Comparison of ENCODE assay signal across 31 mouse cellular contexts in the genomic region with DNA sequence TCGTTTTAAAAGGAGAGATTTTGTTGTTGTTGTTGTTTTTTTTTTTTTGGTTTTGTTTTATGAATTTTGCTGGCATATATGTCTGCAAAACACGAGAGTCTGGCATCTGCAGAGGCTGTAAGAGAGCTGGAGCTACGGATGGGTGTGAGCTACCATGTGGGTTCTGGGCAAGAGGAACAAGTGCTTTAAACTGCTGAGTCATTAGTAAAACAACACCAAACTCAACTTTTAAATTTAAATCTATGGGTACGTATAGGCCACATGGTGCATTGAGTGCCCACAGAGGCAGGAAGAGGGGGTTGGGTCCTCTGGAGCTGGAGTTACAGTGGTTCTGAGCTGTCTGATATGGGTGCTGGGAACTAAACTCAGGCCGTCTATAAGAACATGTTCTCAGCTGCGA. TPM values are rescaled to one million over a fixed set of nuclear protein-coding genes. Genes with fewer than 3 reads are reported as not detected.
DNase-seq lines count a peak whose midpoint lies in the region; ATAC-seq lines count a peak whose summit lies in the region.
"Had no signal": no experiment of that assay in that cellular context is flagged by ENCODE, and none has a peak within 500 bp of the region (broad histone marks: within the 10 kb centered on the region; RNA-seq: fewer than 3 reads in every experiment).

No protein-coding gene starts in this region.

- H3K4me2 ChIP-seq in kidney, embryonic 14.5 days (replicated peaks; ENCODE audit: low read depth, low read length): no peak overlapping the region
- H3K4me2 ChIP-seq: embryonic facial prominence, embryonic 13.5 days; forebrain, embryonic 12.5 days; forebrain, embryonic 15.5 days; heart, embryonic 11.5 days; hindbrain, embryonic 12.5 days; hindbrain, embryonic 15.5 days had no signal

- H3K9ac ChIP-seq in kidney, embryonic 14.5 days (ENCODE audit: low read depth, low read length): no peak overlapping the region
- H3K9ac ChIP-seq: embryonic facial prominence, embryonic 13.5 days; forebrain, embryonic 12.5 days; forebrain, embryonic 15.5 days; hindbrain, embryonic 12.5 days; hindbrain, embryonic 15.5 days had no signal

- no peak overlapping the region for H3K4me3 ChIP-seq in kidney, embryonic 14.5 days (ENCODE audit: low read length)
- H3K4me3 ChIP-seq: embryonic facial prominence, embryonic 10.5 days; embryonic facial prominence, embryonic 13.5 days; erythroblast, embryonic 14.5 days; forebrain, embryonic 12.5 days; forebrain, embryonic 15.5 days; gastrocnemius, adult 2 months; hindbrain, embryonic 12.5 days; hindbrain, embryonic 15.5 days had no signal

- DNase-seq in kidney, postnatal 10 days: peak; percentile 2
- DNase-seq in urinary bladder, postnatal 25 days (ENCODE audit: low spot score): peak; percentile 1
- no peak for DNase-seq in urinary bladder, adult 2 months (ENCODE audit: low spot score)
- peak; percentile 0 for DNase-seq in T-cell, adult 2 months (ENCODE audit: low spot score)
- no peak for DNase-seq in adrenal gland, adult 18-20 months (ENCODE audit: low spot score in 2 of 2)
- DNase-seq in left cerebral cortex, adult 11 months (ENCODE audit: low spot score): no peak
- DNase-seq: adrenal gland, adult 8-10 months; adrenal gland, postnatal 25 days; cerebellum, adult 11-12 months; cerebellum, adult 8-10 months; cerebellum, postnatal 10 days; cerebellum, postnatal 36 days; embryo, embryonic 11 days; gastrocnemius, adult 2 months; gastrocnemius, postnatal 14 days had no signal

- H3K36me3 ChIP-seq in kidney, embryonic 14.5 days (ENCODE audit: control insufficient read depth, insufficient read depth, low read length): peaks cover 11% of the 10 kb centered on the region; the same call in 1 of the 2 replicates

- H3K9me3 ChIP-seq in kidney, embryonic 14.5 days (ENCODE audit: control insufficient read depth, low read length): no peaks in the 10 kb centered on the region
- H3K9me3 ChIP-seq: embryonic facial prominence, embryonic 10.5 days; embryonic facial prominence, embryonic 13.5 days; forebrain, embryonic 12.5 days; forebrain, embryonic 15.5 days; hindbrain, embryonic 12.5 days; hindbrain, embryonic 15.5 days had no signal

- ATAC-seq in kidney, embryonic 14.5 days (ENCODE audit: low FRiP score, low TSS enrichment): no peak
- ATAC-seq: CD4-positive, CD25-positive, alpha-beta regulatory T cell, adult 4 months; forebrain, embryonic 15.5 days; Patski had no signal

- H3K4me1 ChIP-seq in kidney, embryonic 14.5 days (ENCODE audit: control insufficient read depth, insufficient read depth, low read length): peaks cover 15% of the 10 kb centered on the region

- no peaks in the 10 kb centered on the region for H3K27me3 ChIP-seq in kidney, embryonic 14.5 days (ENCODE audit: control insufficient read depth, insufficient read depth, low read length)
- H3K27me3 ChIP-seq: embryonic facial prominence, embryonic 13.5 days; forebrain, embryonic 12.5 days; forebrain, embryonic 15.5 days; hindbrain, embryonic 12.5 days; hindbrain, embryonic 15.5 days; Patski had no signal

- 92% methylated on average over 6 of the region's 6 CpGs for WGBS in kidney, embryonic 14.5 days

- H3K27ac ChIP-seq in kidney, embryonic 14.5 days (ENCODE audit: low read depth, low read length): no peak overlapping the region
- H3K27ac ChIP-seq: embryonic facial prominence, embryonic 10.5 days; embryonic facial prominence, embryonic 13.5 days; forebrain, embryonic 12.5 days; forebrain, embryonic 15.5 days; gastrocnemius, adult 2 months; hindbrain, embryonic 12.5 days; hindbrain, embryonic 15.5 days had no signal

RNA-seq across cellular contexts. Expression of gene Ciao2b, which starts 3.8 kb away (rescaled TPM):
- 94.4 and 111 TPM in 2 replicates for polyA plus RNA-seq in kidney, embryonic 14.5 days (2014; fragmentation: Nextera tagmentation; extraction: Ambion mirVana)
- 53.2 and 69.5 TPM in 2 replicates for polyA plus RNA-seq in urinary bladder, adult 2 months (2012; rRNA removed)
- 10 to 100 TPM; 40.7 to 50.0 TPM for total RNA-seq in adrenal gland, adult 18-20 months (2021)

RNA-seq across cellular contexts. Expression of gene Rrad, which starts 6.9 kb away (rescaled TPM):
- polyA plus RNA-seq in kidney, embryonic 14.5 days (2014; fragmentation: Nextera tagmentation; extraction: Ambion mirVana): 13.9 and 14.5 TPM in 2 replicates
- polyA plus RNA-seq in urinary bladder, adult 2 months (2012; rRNA removed): 10.3 and 13.4 TPM in 2 replicates
- total RNA-seq in adrenal gland, adult 18-20 months (2021): 1 to 10 TPM; 2.7 to 9.4 TPM

RNA-seq across cellular contexts. Expression of gene Cdh16, which starts 13.8 kb away (rescaled TPM):
- polyA plus RNA-seq in kidney, embryonic 14.5 days (2014; fragmentation: Nextera tagmentation; extraction: Ambion mirVana): 166 and 200 TPM in 2 replicates
- polyA plus RNA-seq in urinary bladder, adult 2 months (2012; rRNA removed): not detected in 2 replicates
- under 1 TPM in 1 of 2 experiments, not detected in 1; 0.86 TPM for total RNA-seq in adrenal gland, adult 18-20 months (2021)
- total RNA-seq: adrenal gland, postnatal 25 days; gastrocnemius, adult 2 months; gastrocnemius, postnatal 14 days; hematopoietic stem cell, adult 5-6 weeks had no signal
- polyA plus RNA-seq: brain, embryonic 14.5 days; C2C12; CD4-positive, CD25-positive, alpha-beta regulatory T cell, adult 4 months; cortical plate, adult 2 months; embryonic facial prominence, embryonic 10.5 days; embryonic facial prominence, embryonic 13.5 days; erythroblast, embryonic 14.5 days; forebrain, embryonic 12.5 days; forebrain, embryonic 15.5 days; frontal cortex, adult 2 months; hindbrain, embryonic 12.5 days; hindbrain, embryonic 15.5 days had no signal

RNA-seq across cellular contexts. Expression of gene Pdp2, which starts 46.8 kb away (rescaled TPM):
- polyA plus RNA-seq in kidney, embryonic 14.5 days (2014; fragmentation: Nextera tagmentation; extraction: Ambion mirVana): 15.1 and 18.7 TPM in 2 replicates
- 6.1 and 7.2 TPM in 2 replicates for polyA plus RNA-seq in urinary bladder, adult 2 months (2012; rRNA removed)
- 10 to 100 TPM; 34.8 to 34.9 TPM for total RNA-seq in adrenal gland, adult 18-20 months (2021)

Comparison
In these comparisons a context has a peak if more than half of its experiments do, and no peak if none do; other contexts are left out.
1. DNase-seq: peak in kidney, postnatal 10 days (single experiment), urinary bladder, postnatal 25 days (single experiment) and T-cell, adult 2 months (single experiment); none in urinary bladder, adult 2 months (single experiment), adrenal gland, adult 18-20 months (0 of 2) and left cerebral cortex, adult 11 months (single experiment).
2. RNA of gene Cdh16, which starts 13.8 kb away (polyA plus RNA-seq): 166 to 200 TPM in kidney, embryonic 14.5 days; not detected in urinary bladder, adult 2 months; every median in the first group is over 100 times any median in the second.